Mouse (Mus musculus): ENCODE data around the gene Six2. TPM values are rescaled to one million over a fixed set of nuclear protein-coding genes. Genes with fewer than 3 reads are reported as not detected.

Six2 gene
- 7.8 and 8.4 TPM in 2 replicates for polyA plus RNA-seq (2014; fragmentation: Nextera tagmentation; extraction: Ambion mirVana)

DNA sequence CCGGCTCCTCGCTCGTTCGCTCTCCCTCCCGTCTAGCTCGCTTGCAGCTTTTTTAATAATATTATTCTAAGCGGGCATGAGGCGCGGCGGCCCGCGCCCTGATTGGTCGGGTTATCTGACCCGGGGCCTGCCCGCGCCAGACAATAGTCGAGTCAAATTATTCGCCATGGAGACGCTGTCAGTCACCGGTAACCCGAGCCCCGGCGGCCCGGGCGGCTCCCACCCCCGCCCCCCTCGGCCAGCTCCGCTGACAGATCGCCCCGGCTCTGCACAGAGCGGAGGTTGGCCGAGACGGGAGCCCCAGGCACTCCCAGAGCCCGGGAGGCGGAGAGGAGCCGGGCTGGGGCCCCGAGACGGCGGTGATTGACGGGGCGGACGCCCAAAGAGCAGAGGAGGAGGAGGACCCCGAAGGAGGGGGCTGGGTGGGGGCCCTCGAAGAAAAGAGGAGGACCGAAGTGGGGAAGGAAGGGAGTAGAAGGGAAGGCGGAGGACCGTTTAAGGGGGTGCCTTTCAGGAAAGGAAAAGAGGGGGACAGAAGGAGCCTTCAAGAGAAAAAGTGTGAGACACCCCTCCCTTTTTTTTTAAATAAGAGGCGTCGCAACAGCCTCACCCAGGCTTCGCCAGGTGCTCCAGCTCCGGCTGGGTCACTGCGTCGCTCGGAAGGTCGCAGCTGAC lies at the start of gene Six2:
Six2 (minus strand) TSS at position 39 of the 675 bp plus-strand sequence.
- ATAC-seq (ENCODE audit: insufficient number of reproducible peaks, low FRiP score, low TSS enrichment, low read depth) (peak; percentile 94), DNase-seq (ENCODE audit: low spot score) (peak; percentile 93)
- H3K4me2 ChIP-seq (ENCODE audit: low read depth, severe bottlenecking): peak within 1 kb of the TSS; percentile 72
- H3K4me3 ChIP-seq (ENCODE audit: low read depth, low read length): peak within 1 kb of the TSS; percentile 47
- H3K4me1 ChIP-seq (ENCODE audit: control insufficient read depth, insufficient read depth, low read length): peaks cover 37% of the 10 kb centered on the region
- H3K9ac ChIP-seq (ENCODE audit: low read length): peak within 1 kb of the TSS; percentile 68
- under 1% methylated on average over 55 of the region's 55 CpGs for WGBS
- 0 out of 2 replicates have a peak within 1 kb of the TSS, but pooled peaks have one; percentile 36 for H3K27ac ChIP-seq (replicated peaks; ENCODE audit: low read depth, low read length)
- H3K27me3 ChIP-seq (ENCODE audit: control insufficient read depth, insufficient read depth, low read length): peaks cover 78% of the 10 kb centered on the region
- H3K9me3 ChIP-seq (ENCODE audit: control insufficient read depth, low read length): no peaks in the 10 kb centered on the region
- H3K36me3 ChIP-seq (ENCODE audit: control insufficient read depth, insufficient read depth, low read length): no peaks in the 10 kb centered on the region

DNA sequence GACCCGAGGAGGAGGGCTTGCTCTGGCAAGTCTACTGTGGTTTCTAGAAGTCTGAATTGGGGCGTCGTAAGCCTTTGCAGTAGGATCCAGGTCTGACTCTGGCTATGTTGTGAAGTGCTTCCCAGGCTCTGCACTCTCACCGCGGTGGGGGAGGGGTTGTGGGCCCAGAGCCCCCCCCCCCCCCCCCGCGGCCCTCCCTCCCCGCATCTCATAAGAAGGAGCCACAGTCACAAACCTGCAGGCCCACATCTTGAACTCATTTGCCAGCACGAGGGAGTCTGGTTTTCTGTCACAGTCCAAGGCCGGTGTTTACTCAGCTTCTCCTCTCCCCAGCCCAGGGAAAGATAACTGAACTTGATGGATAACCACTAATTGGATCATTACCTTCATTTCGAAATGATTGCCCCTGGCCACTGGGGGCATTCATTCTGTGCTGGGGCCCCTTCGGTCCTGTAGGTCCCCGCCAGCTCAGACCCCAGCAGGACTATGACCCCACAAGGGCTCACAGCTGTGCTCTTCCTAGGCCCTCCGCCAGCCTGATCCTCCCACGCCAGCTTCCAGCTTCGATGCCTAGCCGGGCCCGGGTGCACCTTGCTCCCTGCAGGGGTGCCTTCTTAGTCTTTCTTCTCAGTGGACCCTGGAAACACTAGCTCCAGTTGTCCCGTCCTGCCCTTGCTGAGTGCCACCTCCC lies 49.2 kb upstream of the Six2 start:
- Histone ChIP-seq H3K4me2 (ENCODE audit: low read depth, severe bottlenecking) (no peak overlapping the region), H3K4me1 (ENCODE audit: control insufficient read depth, insufficient read depth, low read length) (peaks cover 11% of the 10 kb centered on the region), H3K9me3 (ENCODE audit: control insufficient read depth, low read length) (no peaks in the 10 kb centered on the region), H3K27me3 (ENCODE audit: control insufficient read depth, insufficient read depth, low read length) (no peaks in the 10 kb centered on the region), H3K36me3 (ENCODE audit: control insufficient read depth, insufficient read depth, low read length) (no peaks in the 10 kb centered on the region), H3K27ac (replicated peaks; ENCODE audit: low read depth, low read length) (0 out of 2 replicates have a peak overlapping the region, but pooled peaks have one; percentile 25), H3K4me3 (ENCODE audit: low read depth, low read length) (no peak overlapping the region), H3K9ac (ENCODE audit: low read length) (no peak overlapping the region)
- DNase-seq (ENCODE audit: low spot score) (peak; percentile 86), ATAC-seq (ENCODE audit: insufficient number of reproducible peaks, low FRiP score, low TSS enrichment, low read depth) (peak; percentile 84)
- WGBS: 7% methylated on average over 17 of the region's 19 CpGs

DNA sequence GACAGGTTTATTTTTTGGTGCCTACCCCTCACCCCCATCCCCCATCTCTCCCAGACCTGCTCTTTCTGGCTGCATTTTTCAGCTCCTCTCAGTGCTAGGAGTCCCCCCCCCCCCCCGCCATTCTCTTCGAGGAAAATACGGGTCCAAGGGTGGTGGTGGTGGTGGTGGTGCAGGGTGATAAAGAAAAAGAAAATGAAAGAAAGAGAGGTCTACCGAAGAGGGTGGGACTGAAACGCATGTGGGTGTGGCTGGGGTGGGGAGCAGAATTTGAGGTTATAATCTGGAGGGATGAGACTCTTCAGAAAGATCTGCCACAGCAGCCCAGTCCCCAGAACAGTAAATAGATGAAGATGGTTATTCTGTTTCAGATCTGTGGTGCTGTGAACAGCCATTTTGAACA lies 43.3 kb upstream of the Six2 start:
- Histone ChIP-seq H3K4me3 (ENCODE audit: low read depth, low read length) (no peak overlapping the region), H3K36me3 (ENCODE audit: control insufficient read depth, insufficient read depth, low read length) (no peaks in the 10 kb centered on the region; the same call in 1 of the 2 replicates), H3K27ac (replicated peaks; ENCODE audit: low read depth, low read length) (no peak overlapping the region), H3K4me2 (ENCODE audit: low read depth, severe bottlenecking) (no peak overlapping the region), H3K27me3 (ENCODE audit: control insufficient read depth, insufficient read depth, low read length) (no peaks in the 10 kb centered on the region), H3K9me3 (ENCODE audit: control insufficient read depth, low read length) (no peaks in the 10 kb centered on the region), H3K4me1 (ENCODE audit: control insufficient read depth, insufficient read depth, low read length) (no peaks in the 10 kb centered on the region), H3K9ac (ENCODE audit: low read length) (no peak overlapping the region)
- DNase-seq (ENCODE audit: low spot score) (no peak), ATAC-seq (ENCODE audit: insufficient number of reproducible peaks, low FRiP score, low TSS enrichment, low read depth) (no peak)
- WGBS: 84% methylated on average over 5 of the region's 5 CpGs

DNA sequence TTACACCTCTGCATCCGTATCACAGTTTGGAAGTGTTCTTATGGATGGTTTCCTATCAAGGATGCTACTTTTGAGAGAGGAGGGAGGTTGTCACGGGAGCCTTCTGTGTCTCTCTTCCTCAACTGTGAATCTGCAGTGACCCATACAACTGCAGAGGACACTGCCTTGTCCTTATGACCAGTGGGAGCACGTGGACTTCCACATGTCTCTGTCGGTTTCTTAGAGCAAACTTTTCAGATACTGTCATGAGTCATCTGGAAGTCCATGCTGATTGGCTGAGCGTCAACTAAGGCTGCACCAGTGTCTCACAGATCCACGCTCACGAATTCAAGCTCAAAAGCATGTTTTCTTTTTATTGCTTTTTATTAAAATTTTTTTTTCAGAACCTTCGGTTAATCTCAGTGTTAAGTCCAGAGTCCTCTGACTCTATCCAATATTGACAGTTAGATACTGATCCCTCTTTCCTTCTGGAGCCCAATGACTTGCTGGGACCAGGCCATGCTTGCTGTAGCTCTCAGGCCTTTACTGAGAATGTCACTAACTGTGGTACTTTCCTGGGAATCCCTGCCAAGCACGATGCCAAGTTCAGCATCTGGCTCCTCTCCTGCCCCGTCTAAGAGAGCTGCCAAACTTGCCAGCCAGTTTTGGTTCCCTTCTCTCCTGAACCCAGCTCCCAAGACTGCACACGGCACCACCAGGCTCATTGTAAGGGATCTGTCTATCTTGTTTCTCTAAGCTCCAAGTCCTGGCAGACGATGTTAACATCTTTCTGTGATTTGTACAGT lies 42.3 kb upstream of the Six2 start:
- no peaks in the 10 kb centered on the region for H3K27me3 ChIP-seq (ENCODE audit: control insufficient read depth, insufficient read depth, low read length)
- H3K36me3 ChIP-seq (ENCODE audit: control insufficient read depth, insufficient read depth, low read length): no peaks in the 10 kb centered on the region; the same call in 1 of the 2 replicates
- H3K9ac ChIP-seq (ENCODE audit: low read length): no peak overlapping the region
- H3K4me2 ChIP-seq (ENCODE audit: low read depth, severe bottlenecking): no peak overlapping the region
- DNase-seq (ENCODE audit: low spot score) (no peak), ATAC-seq (ENCODE audit: insufficient number of reproducible peaks, low FRiP score, low TSS enrichment, low read depth) (no peak)
- H3K9me3 ChIP-seq (ENCODE audit: control insufficient read depth, low read length): no peaks in the 10 kb centered on the region
- H3K4me1 ChIP-seq (ENCODE audit: control insufficient read depth, insufficient read depth, low read length): no peaks in the 10 kb centered on the region
- H3K27ac ChIP-seq (replicated peaks; ENCODE audit: low read depth, low read length): no peak overlapping the region
- no peak overlapping the region for H3K4me3 ChIP-seq (ENCODE audit: low read depth, low read length)
- WGBS: 86% methylated on average over 12 of the region's 12 CpGs

DNA sequence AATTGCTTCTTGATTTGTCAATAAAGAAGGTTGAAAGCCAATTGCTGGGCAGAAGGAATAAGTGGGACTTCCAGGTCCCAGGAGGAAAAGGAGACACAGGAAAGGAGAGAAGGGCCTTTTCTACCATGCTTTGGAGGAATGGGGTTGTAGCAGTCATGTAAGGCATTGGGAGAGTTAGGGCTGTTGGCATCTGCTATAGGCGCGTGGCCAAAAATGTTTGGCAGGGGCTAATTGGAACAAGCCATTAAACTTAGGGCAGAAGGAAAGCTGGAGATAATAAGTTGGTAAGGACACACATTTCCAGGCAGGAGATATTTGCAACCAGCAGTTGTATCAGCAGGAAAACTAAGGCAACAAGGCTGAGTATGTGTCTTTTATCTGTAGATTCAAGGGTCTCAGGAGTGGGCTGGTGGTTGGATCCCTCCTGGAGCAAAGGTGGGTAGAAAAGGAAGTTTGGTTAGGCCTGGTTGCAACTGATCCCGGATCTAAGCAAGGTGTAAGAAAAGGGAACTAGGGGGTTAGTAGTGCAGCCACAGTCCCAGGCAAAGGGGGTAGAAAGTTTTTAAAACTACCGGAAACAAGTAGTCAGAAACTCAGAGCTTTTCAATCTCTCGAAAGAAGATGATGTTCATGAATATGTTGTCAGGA lies 40.1 kb upstream of the Six2 start:
- Histone ChIP-seq H3K36me3 (ENCODE audit: control insufficient read depth, insufficient read depth, low read length) (no peaks in the 10 kb centered on the region; the same call in 1 of the 2 replicates), H3K4me1 (ENCODE audit: control insufficient read depth, insufficient read depth, low read length) (no peaks in the 10 kb centered on the region), H3K27me3 (ENCODE audit: control insufficient read depth, insufficient read depth, low read length) (no peaks in the 10 kb centered on the region), H3K4me3 (ENCODE audit: low read depth, low read length) (no peak overlapping the region), H3K9ac (ENCODE audit: low read length) (no peak overlapping the region), H3K4me2 (ENCODE audit: low read depth, severe bottlenecking) (no peak overlapping the region), H3K27ac (replicated peaks; ENCODE audit: low read depth, low read length) (no peak overlapping the region), H3K9me3 (ENCODE audit: control insufficient read depth, low read length) (no peaks in the 10 kb centered on the region)
- DNase-seq (ENCODE audit: low spot score) (no peak), ATAC-seq (ENCODE audit: insufficient number of reproducible peaks, low FRiP score, low TSS enrichment, low read depth) (no peak)
- 89% methylated on average over 5 of the region's 5 CpGs for WGBS

DNA sequence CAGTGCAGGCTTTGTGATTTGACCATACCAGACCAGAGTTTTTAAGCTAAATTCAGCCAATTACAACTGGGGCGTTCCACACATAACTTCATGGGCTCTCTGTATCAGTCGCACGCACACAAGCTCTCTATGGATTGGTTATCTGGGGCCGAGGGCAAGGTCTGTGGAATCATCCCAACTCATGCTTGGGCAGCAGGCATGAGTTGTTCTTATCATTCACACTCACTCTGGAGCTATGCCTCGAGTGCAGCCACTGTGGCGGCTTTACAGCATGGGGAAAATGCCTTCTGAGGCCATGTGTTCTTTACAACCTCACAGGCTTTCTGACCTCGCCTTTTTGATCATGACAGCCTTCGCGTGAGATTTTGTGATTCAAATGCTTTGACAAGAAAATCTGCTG lies 37.9 kb upstream of the Six2 start:
- H3K27ac ChIP-seq (replicated peaks; ENCODE audit: low read depth, low read length): no peak overlapping the region
- ATAC-seq (ENCODE audit: insufficient number of reproducible peaks, low FRiP score, low TSS enrichment, low read depth) (no peak), DNase-seq (ENCODE audit: low spot score) (no peak)
- WGBS: 83% methylated on average over 9 of the region's 9 CpGs
- H3K9me3 ChIP-seq (ENCODE audit: control insufficient read depth, low read length): no peaks in the 10 kb centered on the region
- H3K4me2 ChIP-seq (ENCODE audit: low read depth, severe bottlenecking): no peak overlapping the region
- H3K4me1 ChIP-seq (ENCODE audit: control insufficient read depth, insufficient read depth, low read length): no peaks in the 10 kb centered on the region
- H3K9ac ChIP-seq (ENCODE audit: low read length): no peak overlapping the region
- no peaks in the 10 kb centered on the region for H3K27me3 ChIP-seq (ENCODE audit: control insufficient read depth, insufficient read depth, low read length)
- no peak overlapping the region for H3K4me3 ChIP-seq (ENCODE audit: low read depth, low read length)
- no peaks in the 10 kb centered on the region; the same call in 1 of the 2 replicates for H3K36me3 ChIP-seq (ENCODE audit: control insufficient read depth, insufficient read depth, low read length)

DNA sequence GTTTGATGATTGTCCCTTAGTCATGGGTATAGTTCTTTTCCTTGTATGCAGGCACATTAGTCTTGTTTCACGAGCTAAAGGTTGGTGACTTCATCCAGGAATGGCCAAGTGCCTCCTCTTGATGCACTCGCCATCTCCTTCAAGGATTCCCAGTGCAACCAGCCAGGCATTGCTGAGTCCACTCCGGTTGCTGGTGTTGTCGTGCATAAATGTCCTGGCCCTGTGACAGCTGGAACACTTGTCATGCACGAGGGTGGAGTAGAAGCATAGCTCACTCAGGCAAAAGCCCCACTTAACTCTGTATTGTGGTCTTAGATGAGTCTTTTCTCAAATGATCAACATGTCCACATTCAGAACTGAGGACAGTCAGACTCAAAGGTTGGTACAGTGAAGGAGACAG lies 35.1 kb upstream of the Six2 start:
- Histone ChIP-seq H3K27me3 (ENCODE audit: control insufficient read depth, insufficient read depth, low read length) (no peaks in the 10 kb centered on the region), H3K9ac (ENCODE audit: low read length) (no peak overlapping the region), H3K27ac (replicated peaks; ENCODE audit: low read depth, low read length) (no peak overlapping the region), H3K4me1 (ENCODE audit: control insufficient read depth, insufficient read depth, low read length) (no peaks in the 10 kb centered on the region), H3K4me2 (ENCODE audit: low read depth, severe bottlenecking) (no peak overlapping the region), H3K36me3 (ENCODE audit: control insufficient read depth, insufficient read depth, low read length) (no peaks in the 10 kb centered on the region), H3K9me3 (ENCODE audit: control insufficient read depth, low read length) (no peaks in the 10 kb centered on the region), H3K4me3 (ENCODE audit: low read depth, low read length) (no peak overlapping the region)
- DNase-seq (ENCODE audit: low spot score): no peak
- 84% methylated on average over 5 of the region's 5 CpGs for WGBS
- ATAC-seq (ENCODE audit: insufficient number of reproducible peaks, low FRiP score, low TSS enrichment, low read depth): no peak

DNA sequence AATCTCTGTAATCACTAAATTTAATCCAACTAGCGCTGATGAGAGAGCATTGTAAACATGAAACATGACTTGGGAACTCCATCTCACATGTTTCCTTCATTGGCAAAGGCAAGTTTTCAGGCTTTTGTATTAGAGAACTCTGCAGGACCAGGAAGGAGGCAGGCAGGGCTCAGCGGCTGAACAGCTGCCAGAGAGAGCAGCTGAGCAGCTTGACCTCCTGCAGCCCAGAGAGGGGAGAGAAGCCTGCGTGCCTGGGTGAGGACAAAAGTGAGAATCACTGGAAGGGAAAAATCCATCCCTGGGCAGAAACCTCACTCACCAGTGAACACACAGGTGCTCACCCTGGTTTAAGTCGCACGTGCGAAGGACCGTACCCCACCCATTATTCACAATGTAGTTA lies 29.2 kb upstream of the Six2 start:
- Histone ChIP-seq H3K27ac (replicated peaks; ENCODE audit: low read depth, low read length) (peak overlapping the region; percentile 43; the same call in 1 of the 2 replicates), H3K9ac (ENCODE audit: low read length) (no peak overlapping the region), H3K9me3 (ENCODE audit: control insufficient read depth, low read length) (no peaks in the 10 kb centered on the region), H3K4me1 (ENCODE audit: control insufficient read depth, insufficient read depth, low read length) (peaks cover 8% of the 10 kb centered on the region), H3K4me3 (ENCODE audit: low read depth, low read length) (no peak overlapping the region), H3K36me3 (ENCODE audit: control insufficient read depth, insufficient read depth, low read length) (no peaks in the 10 kb centered on the region), H3K4me2 (ENCODE audit: low read depth, severe bottlenecking) (no peak overlapping the region), H3K27me3 (ENCODE audit: control insufficient read depth, insufficient read depth, low read length) (no peaks in the 10 kb centered on the region)
- ATAC-seq (ENCODE audit: insufficient number of reproducible peaks, low FRiP score, low TSS enrichment, low read depth) (no peak), DNase-seq (ENCODE audit: low spot score) (peak; percentile 63)
- WGBS: 55% methylated on average over 7 of the region's 7 CpGs

All from limb, embryonic 11.5 days (tissue).